Mouse (Mus musculus): Measurements from ENCODE around the gene Creb3l2.

- no peak for TF ChIP-seq CTCF (IDR thresholded peaks at IDR 0.05; ENCODE audit: low read depth, low read length)
- no peak for TF ChIP-seq POLR2A (IDR thresholded peaks at IDR 0.05; ENCODE audit: insufficient read depth, low read length)
Measured at GRCm38 (mm10) chr6:37310601-37311000, 131.3 kb downstream of the Creb3l2 start.
